Mouse (Mus musculus): ENCODE data around the gene Pcsk2.

DNA sequence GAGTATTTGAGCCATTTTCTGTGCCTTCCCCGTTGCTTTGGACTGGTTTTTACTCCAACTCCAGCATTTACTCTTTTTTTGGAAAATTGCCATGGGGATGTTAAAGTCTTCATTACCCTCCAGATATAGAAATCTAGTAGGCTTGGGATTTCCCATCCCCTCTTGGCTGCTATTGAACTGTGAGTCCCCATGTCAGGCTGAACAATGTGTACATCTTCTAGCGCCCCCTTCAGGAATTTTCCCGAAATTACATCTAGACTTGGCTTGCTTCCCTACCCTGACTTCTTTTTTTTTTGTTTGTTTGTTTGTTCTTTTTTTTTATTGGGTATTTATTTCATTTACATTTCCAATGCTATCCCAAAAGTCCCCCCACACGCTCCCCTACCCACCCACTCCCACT, 163.3 kb downstream of the Pcsk2 start:
- TF ChIP-seq CTCF (IDR thresholded peaks at IDR 0.05; ENCODE audit: extremely low read depth, insufficient read depth, insufficient read length, insufficient replicate concordance): no peak
- TF ChIP-seq POLR2A (IDR thresholded peaks at IDR 0.05; ENCODE audit: low read depth, low read length): no peak
